Mouse (Mus musculus) small intestine, adult 2 months (tissue): ENCODE measurements around the gene Antxr1. TPM values are rescaled to one million over a fixed set of nuclear protein-coding genes. Genes with fewer than 3 reads are reported as not detected.

Experiments
- H3K27ac ChIP-seq: fragments of 200-500 bp; 2 replicates; pipeline ENCODE4 v1.5.1; 2012; ENCODE audit warnings: low read depth, low read length, control low read depth, inconsistent platforms; ENCODE audit not compliant: insufficient read depth
- H3K27me3 ChIP-seq: fragments of 200-500 bp; 2 replicates; pipeline ENCODE4 v1.6.1; 2012; ENCODE audit warnings: mild to moderate bottlenecking, moderate library complexity, low read length, inconsistent platforms; ENCODE audit not compliant: control insufficient read depth, insufficient read depth
- H3K36me3 ChIP-seq: fragments of 200-500 bp; 2 replicates; pipeline ENCODE4 v1.6.1; 2012; ENCODE audit warnings: mild to moderate bottlenecking, low read length, control low read depth, inconsistent platforms; ENCODE audit not compliant: control insufficient read depth, insufficient read depth
- H3K4me1 ChIP-seq: fragments of 200-500 bp; 2 replicates; pipeline ENCODE4 v1.6.1; 2012; ENCODE audit warnings: low read length, inconsistent platforms, mixed read lengths; ENCODE audit not compliant: control insufficient read depth, insufficient read depth, insufficient read length
- H3K4me3 ChIP-seq: fragments of 200-500 bp; 2 replicates; pipeline ENCODE4 v1.5.1; 2012; ENCODE audit warnings: low read depth, mild to moderate bottlenecking, control low read depth, inconsistent platforms, low read length, moderate library complexity
- CTCF ChIP-seq: fragments of 200-500 bp; IDR thresholded peaks from 2 replicates; pipeline ENCODE4 v1.5.1; 2012; ENCODE audit warnings: low read depth, mild to moderate bottlenecking, control low read depth, inconsistent platforms, low read length, moderate library complexity, mixed read lengths; ENCODE audit not compliant: insufficient replicate concordance, insufficient read length; ENCODE audit errors: extremely low read depth
- POLR2A ChIP-seq: fragments of 200-500 bp; IDR thresholded peaks from 2 replicates; pipeline ENCODE4 v1.6.1; 2012; ENCODE audit warnings: low read depth, mild to moderate bottlenecking, control low read depth, inconsistent platforms, low read length, moderate library complexity
- WGBS: fragments of 180-500 bp; shearing (Covaris S2); methylation state at CpG from one replicate; pipeline ENCODE4 v1.1.7; 2018; 5-methylcytosine and 5-hydroxymethylcytosine counted together
- polyA plus RNA-seq: library from polyadenylated mRNA; depleted of rRNA; stranded (reverse); fragments of >200 nt; gene quantifications from 2 replicates; pipeline ENCODE4 v1.2.3, GENCODE M21; 2012

The Antxr1 gene
- polyA plus RNA-seq, 1 experiment, result 3.9 TPM

DNA sequence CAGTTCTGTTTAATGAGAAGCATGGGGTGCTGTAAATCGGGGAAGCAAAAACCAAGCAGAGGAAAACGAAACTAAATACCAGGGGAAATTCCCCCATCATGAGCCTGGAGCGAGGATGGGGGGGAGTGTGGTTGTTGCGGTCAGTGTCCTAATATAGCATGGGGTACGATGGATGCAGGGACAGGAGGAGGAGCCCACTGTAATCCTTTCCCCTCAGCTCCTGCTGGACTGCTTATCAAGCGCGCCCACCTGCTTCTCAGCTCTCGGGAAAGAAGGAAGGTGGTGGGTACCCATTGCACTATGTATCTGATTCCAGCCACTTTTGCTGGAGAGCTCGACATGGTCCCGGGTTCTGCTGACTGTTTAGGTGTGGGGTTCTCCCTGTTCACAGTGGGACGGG is 151.6 kb downstream of the Antxr1 start:
- no peaks in the 10 kb centered on the region for H3K36me3 ChIP-seq
- peak overlapping the region; percentile 42 for H3K27ac ChIP-seq
- H3K27me3 ChIP-seq, result no peaks in the 10 kb centered on the region
- no peak overlapping the region for H3K4me3 ChIP-seq
- TF ChIP-seq POLR2A, result no peak
- WGBS, result 75% methylated on average over 11 of the region's 11 CpGs
- no peaks in the 10 kb centered on the region for H3K4me1 ChIP-seq

DNA sequence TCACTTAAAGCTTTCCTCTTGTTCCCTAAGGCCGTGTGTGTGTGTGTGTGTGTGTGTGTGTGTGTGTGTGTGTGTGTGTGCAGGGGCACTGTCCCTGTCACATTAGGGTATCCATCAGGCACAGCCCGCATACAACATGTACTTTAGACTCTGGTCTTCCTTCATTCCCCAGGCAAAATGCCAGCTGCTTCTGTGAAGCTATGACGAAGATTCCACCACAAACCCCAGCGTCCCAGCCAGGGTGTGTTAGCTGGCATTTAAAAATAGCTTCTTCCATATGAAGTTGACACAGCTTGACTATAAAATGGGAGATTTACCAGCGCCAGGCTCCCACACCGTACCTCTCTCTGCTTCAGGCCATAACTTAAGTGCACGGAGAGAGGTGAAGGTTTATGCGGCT is 152.5 kb downstream of the Antxr1 start:
- Histone ChIP-seq H3K36me3 (no peaks in the 10 kb centered on the region), H3K4me1 (no peaks in the 10 kb centered on the region), H3K27ac (peak overlapping the region; percentile 42; the same call in 1 of the 2 replicates), H3K27me3 (no peaks in the 10 kb centered on the region), H3K4me3 (no peak overlapping the region)
- no peak for TF ChIP-seq CTCF
- TF ChIP-seq POLR2A, result no peak
- WGBS, result 44% methylated on average over 8 of the region's 8 CpGs

DNA sequence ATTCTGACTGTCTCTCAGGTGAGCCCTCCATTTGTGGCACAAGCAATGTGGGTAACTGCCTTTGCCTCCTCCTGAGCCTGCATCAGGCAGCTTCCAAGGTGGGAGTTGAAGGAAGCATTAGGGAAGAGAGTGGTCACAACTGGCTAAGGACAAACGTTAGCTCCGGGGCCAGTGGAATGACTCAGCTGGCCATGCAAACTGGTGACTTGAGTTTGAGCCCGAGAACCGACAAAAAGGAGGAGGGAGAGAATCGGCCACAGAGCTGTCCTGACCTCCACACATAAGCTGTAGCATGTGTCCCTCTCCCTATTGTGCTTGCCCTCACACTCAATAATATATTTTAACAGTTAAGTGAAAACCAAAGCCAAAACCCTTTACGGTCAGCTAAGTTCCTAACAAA is 152.9 kb downstream of the Antxr1 start:
- no peak overlapping the region for H3K4me3 ChIP-seq
- no peaks in the 10 kb centered on the region for H3K36me3 ChIP-seq
- H3K27me3 ChIP-seq, result no peaks in the 10 kb centered on the region
- no peak overlapping the region for H3K27ac ChIP-seq
- H3K4me1 ChIP-seq, result no peaks in the 10 kb centered on the region
- no peak for TF ChIP-seq POLR2A
- TF ChIP-seq CTCF, result no peak
- WGBS, result 67% methylated on average over 6 of the region's 6 CpGs

DNA sequence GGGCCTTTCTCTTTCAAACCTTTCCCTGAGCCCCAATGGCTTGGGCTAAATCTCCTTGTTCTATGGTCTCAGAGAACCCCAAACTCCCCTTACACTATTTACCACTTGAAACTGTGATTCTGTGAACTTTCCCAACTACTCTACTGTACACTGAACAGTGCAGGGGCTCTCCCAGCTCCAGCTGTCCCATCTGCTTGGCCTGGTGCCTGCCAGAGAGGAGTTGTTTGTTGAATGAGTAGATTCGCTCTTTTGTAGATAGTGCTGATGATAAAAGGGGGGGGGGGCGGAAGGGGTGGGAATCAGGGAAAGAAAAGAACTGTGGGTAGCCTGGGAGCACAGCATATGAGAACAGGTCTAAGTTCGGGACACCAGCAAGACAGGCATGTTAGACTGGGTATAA is 164.2 kb downstream of the Antxr1 start:
- WGBS, result 64% methylated on average over 3 of the region's 3 CpGs
- no peaks in the 10 kb centered on the region for H3K4me1 ChIP-seq
- H3K4me3 ChIP-seq, result no peak overlapping the region
- no peaks in the 10 kb centered on the region for H3K36me3 ChIP-seq
- H3K27ac ChIP-seq, result no peak overlapping the region
- TF ChIP-seq CTCF (no peak), POLR2A (no peak)
- H3K27me3 ChIP-seq, result no peaks in the 10 kb centered on the region

DNA sequence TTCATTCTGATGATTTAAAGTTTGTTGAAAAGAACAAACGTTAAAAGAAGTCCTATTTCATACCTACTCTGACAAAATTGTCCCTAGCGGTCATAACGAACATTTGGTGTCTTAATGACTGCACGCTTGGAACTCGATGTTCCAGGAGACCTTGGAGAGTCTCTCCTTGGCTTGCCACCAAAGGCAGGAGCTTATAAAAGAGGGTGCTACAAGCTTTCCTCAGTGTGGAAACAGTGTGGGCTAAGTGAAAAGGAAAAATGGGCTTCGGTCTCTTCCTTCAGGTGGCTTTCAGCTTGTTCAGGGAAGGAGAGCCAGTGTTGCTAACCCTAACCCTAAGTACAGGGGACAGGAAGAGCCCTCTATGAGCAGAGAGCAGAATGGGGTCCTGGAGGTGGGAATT is 164.7 kb downstream of the Antxr1 start:
- no peak for TF ChIP-seq CTCF
- no peak for TF ChIP-seq POLR2A
- 78% methylated on average over 6 of the region's 6 CpGs for WGBS
- H3K4me3 ChIP-seq, result no peak overlapping the region
- no peaks in the 10 kb centered on the region for H3K4me1 ChIP-seq
- H3K36me3 ChIP-seq, result no peaks in the 10 kb centered on the region
- H3K27ac ChIP-seq, result no peak overlapping the region
- H3K27me3 ChIP-seq, result no peaks in the 10 kb centered on the region

DNA sequence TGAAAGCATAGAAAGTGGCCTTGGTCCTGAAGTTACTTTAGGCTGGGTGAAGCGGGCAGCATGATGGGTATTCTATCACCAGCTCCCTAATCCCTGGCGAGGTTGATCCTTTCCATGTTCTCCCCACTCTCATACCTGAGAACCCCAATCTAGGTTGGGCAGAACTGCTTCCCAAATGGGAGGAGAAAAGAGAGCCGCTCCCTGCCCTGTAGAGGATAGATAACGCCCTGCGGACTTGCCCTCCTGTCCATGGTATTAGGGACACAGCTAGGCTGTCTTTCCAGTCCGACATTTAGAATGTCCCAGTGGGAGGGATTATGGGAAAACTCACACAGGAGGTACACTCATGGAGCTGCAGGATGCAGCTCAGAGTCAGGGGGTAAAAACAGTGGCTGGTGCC is 165.3 kb downstream of the Antxr1 start:
- H3K4me1 ChIP-seq, result no peaks in the 10 kb centered on the region
- WGBS, result 66% methylated on average over 6 of the region's 6 CpGs
- no peaks in the 10 kb centered on the region for H3K36me3 ChIP-seq
- TF ChIP-seq CTCF (no peak), POLR2A (no peak)
- no peak overlapping the region for H3K4me3 ChIP-seq
- no peaks in the 10 kb centered on the region for H3K27me3 ChIP-seq
- H3K27ac ChIP-seq, result no peak overlapping the region

DNA sequence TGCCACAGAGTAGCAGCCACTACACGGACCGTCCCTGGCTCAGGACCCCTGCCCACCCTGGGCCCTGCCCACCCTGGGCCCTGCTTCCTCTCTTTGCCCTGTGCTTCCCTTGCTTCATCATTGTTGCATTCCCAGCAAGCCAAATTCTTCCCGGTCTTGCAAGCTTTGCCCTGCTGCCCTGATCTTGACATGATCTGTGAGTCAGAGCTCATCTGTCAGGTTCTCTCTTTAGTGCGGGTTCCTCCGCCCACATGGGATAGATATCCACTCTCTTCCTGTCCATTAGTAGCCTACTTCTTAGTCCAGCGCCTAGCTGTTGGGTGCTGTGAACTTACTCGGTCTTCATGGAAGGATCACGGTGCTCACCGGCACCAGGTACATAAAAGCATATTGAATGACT is 167.6 kb downstream of the Antxr1 start:
- Histone ChIP-seq H3K4me3 (no peak overlapping the region), H3K27me3 (no peaks in the 10 kb centered on the region), H3K27ac (no peak overlapping the region), H3K36me3 (no peaks in the 10 kb centered on the region), H3K4me1 (no peaks in the 10 kb centered on the region)
- WGBS, result 88% methylated on average over 9 of the region's 9 CpGs
- no peak for TF ChIP-seq POLR2A
- TF ChIP-seq CTCF, result no peak

DNA sequence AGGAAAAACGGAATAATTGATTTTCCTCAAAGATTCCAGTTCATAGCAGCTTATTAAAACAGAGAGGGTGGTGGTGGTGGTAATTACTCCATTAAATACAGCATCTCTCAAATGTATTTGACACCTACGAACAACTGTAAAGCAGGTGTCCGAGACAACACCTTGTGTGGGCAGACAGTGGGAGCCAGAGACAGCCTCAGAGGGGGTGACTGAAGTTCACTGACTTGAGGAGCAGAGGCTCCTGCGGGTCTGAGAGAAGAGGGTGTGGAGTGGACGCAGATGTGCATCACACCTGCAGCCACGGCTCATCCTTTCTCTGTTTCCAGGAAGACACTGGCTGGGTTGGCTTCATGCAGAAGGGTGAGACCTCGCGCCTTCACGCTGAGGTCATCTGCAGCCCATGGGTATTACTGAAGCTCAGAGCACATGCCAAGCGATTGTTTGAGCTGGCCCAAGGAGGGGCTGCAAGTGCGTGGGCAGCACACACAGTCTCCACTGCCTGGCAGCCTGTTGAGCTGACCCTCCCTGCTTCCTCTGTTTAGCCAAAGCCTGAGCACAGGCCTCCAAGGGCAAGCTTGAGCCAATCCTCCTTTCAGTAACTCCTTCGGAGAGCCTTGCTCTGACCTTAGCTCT is 168.8 kb downstream of the Antxr1 start:
- Histone ChIP-seq H3K27me3 (no peaks in the 10 kb centered on the region), H3K4me3 (no peak overlapping the region), H3K36me3 (no peaks in the 10 kb centered on the region), H3K4me1 (no peaks in the 10 kb centered on the region), H3K27ac (no peak overlapping the region)
- TF ChIP-seq CTCF, result no peak
- no peak for TF ChIP-seq POLR2A
- 71% methylated on average over 12 of the region's 12 CpGs for WGBS
